Mouse (Mus musculus): ENCODE data around the gene Ogfod3. TPM values are rescaled to one million over a fixed set of nuclear protein-coding genes. Genes with fewer than 3 reads are reported as not detected.

The Ogfod3 gene
- total and polyA plus RNA-seq, 3 experiments, result 12.3 to 12.7 TPM; not detected in 1

Other genes with a start within 250 kb of the Ogfod3 start
- 81.3 and 83.2 TPM in 2 replicates for gene Csnk1d, start 213.4 kb downstream of the Ogfod3 start, total RNA-seq (2012; rRNA removed)
- gene Csnk1d, start 213.4 kb downstream of the Ogfod3 start, polyA plus RNA-seq (2012; ENCODE audit: insufficient read depth in 1 of 2, insufficient read length in 2 of 2, low read depth in 1 of 2, low replicate concordance in 2 of 2, missing spikeins in 1 of 2), result 100 to 1,000 TPM; 121 to 329 TPM
- gene Cd7, start 165.3 kb downstream of the Ogfod3 start, total RNA-seq (2012; rRNA removed), result 0.39 and 0.58 TPM in 2 replicates
- gene Cd7, start 165.3 kb downstream of the Ogfod3 start, polyA plus RNA-seq (2012; ENCODE audit: insufficient read depth in 1 of 2, insufficient read length in 2 of 2, low read depth in 1 of 2, low replicate concordance in 2 of 2, missing spikeins in 1 of 2), result under 1 TPM in 1 of 2 experiments, not detected in 1; 0.33 TPM
- gene Sectm1b, start 141.1 kb downstream of the Ogfod3 start, total RNA-seq (2012; rRNA removed), result not detected in 2 replicates
- under 1 TPM in 1 of 2 experiments, not detected in 1; 0.14 TPM for gene Sectm1b, start 141.1 kb downstream of the Ogfod3 start, polyA plus RNA-seq (2012; ENCODE audit: insufficient read depth in 1 of 2, insufficient read length in 2 of 2, low read depth in 1 of 2, low replicate concordance in 2 of 2, missing spikeins in 1 of 2)
- 19.8 and 22.0 TPM in 2 replicates for gene Sectm1a, start 123.5 kb downstream of the Ogfod3 start, total RNA-seq (2012; rRNA removed)
- 10 to 100 TPM in 1 of 2 experiments, not detected in 1; 22.3 TPM for gene Sectm1a, start 123.5 kb downstream of the Ogfod3 start, polyA plus RNA-seq (2012; ENCODE audit: insufficient read depth in 1 of 2, insufficient read length in 2 of 2, low read depth in 1 of 2, low replicate concordance in 2 of 2, missing spikeins in 1 of 2)
- 44.7 and 45.7 TPM in 2 replicates for gene Tex19.2, start 86.0 kb downstream of the Ogfod3 start, total RNA-seq (2012; rRNA removed)
- gene Tex19.2, start 86.0 kb downstream of the Ogfod3 start, polyA plus RNA-seq (2012; ENCODE audit: insufficient read depth in 1 of 2, insufficient read length in 2 of 2, low read depth in 1 of 2, low replicate concordance in 2 of 2, missing spikeins in 1 of 2), result 10 to 100 TPM in 1 of 2 experiments, not detected in 1; 34.5 TPM
- 0.19 and 0.62 TPM in 2 replicates for gene Tex19.1, start 58.6 kb downstream of the Ogfod3 start, total RNA-seq (2012; rRNA removed)
- gene Tex19.1, start 58.6 kb downstream of the Ogfod3 start, polyA plus RNA-seq (2012; ENCODE audit: insufficient read depth in 1 of 2, insufficient read length in 2 of 2, low read depth in 1 of 2, low replicate concordance in 2 of 2, missing spikeins in 1 of 2), result under 1 TPM in 1 of 2 experiments, not detected in 1; 0.10 TPM
- not detected in 2 replicates for gene Uts2r, start 44.4 kb downstream of the Ogfod3 start, total RNA-seq (2012; rRNA removed)
- gene Uts2r, start 44.4 kb downstream of the Ogfod3 start, polyA plus RNA-seq (2012; ENCODE audit: insufficient read depth in 1 of 2, insufficient read length in 2 of 2, low read depth in 1 of 2, low replicate concordance in 2 of 2, missing spikeins in 1 of 2), result not detected
- 6.4 and 7.1 TPM in 2 replicates for gene Hexdc, start 278 bp downstream of the Ogfod3 start, total RNA-seq (2012; rRNA removed)
- 1 to 10 TPM in 1 of 2 experiments, not detected in 1; 9.0 TPM for gene Hexdc, start 278 bp downstream of the Ogfod3 start, polyA plus RNA-seq (2012; ENCODE audit: insufficient read depth in 1 of 2, insufficient read length in 2 of 2, low read depth in 1 of 2, low replicate concordance in 2 of 2, missing spikeins in 1 of 2)
- 42.5 and 46.1 TPM in 2 replicates for gene Cybc1, start 24.6 kb upstream of the Ogfod3 start, total RNA-seq (2012; rRNA removed)
- gene Cybc1, start 24.6 kb upstream of the Ogfod3 start, polyA plus RNA-seq (2012; ENCODE audit: insufficient read depth in 1 of 2, insufficient read length in 2 of 2, low read depth in 1 of 2, low replicate concordance in 2 of 2, missing spikeins in 1 of 2), result 10 to 100 TPM in 1 of 2 experiments, not detected in 1; 43.6 TPM
- gene Narf, start 32.5 kb upstream of the Ogfod3 start, total RNA-seq (2012; rRNA removed), result 31.9 and 45.3 TPM in 2 replicates
- 10 to 100 TPM in 1 of 2 experiments, not detected in 1; 44.9 TPM for gene Narf, start 32.5 kb upstream of the Ogfod3 start, polyA plus RNA-seq (2012; ENCODE audit: insufficient read depth in 1 of 2, insufficient read length in 2 of 2, low read depth in 1 of 2, low replicate concordance in 2 of 2, missing spikeins in 1 of 2)
- gene Foxk2, start 55.3 kb upstream of the Ogfod3 start, total RNA-seq (2012; rRNA removed), result 59.6 and 64.5 TPM in 2 replicates
- 100 to 1,000 TPM in 1 of 2 experiments, 10 to 100 TPM in 1; 68.0 to 317 TPM for gene Foxk2, start 55.3 kb upstream of the Ogfod3 start, polyA plus RNA-seq (2012; ENCODE audit: insufficient read depth in 1 of 2, insufficient read length in 2 of 2, low read depth in 1 of 2, low replicate concordance in 2 of 2, missing spikeins in 1 of 2)
- 41.5 and 41.9 TPM in 2 replicates for gene Wdr45b, start 149.7 kb upstream of the Ogfod3 start, total RNA-seq (2012; rRNA removed)
- gene Wdr45b, start 149.7 kb upstream of the Ogfod3 start, polyA plus RNA-seq (2012; ENCODE audit: insufficient read depth in 1 of 2, insufficient read length in 2 of 2, low read depth in 1 of 2, low replicate concordance in 2 of 2, missing spikeins in 1 of 2), result 10 to 100 TPM in 1 of 2 experiments, not detected in 1; 39.3 TPM
- 0.23 and 0.39 TPM in 2 replicates for gene Rab40b, start 183.5 kb upstream of the Ogfod3 start, total RNA-seq (2012; rRNA removed)
- gene Rab40b, start 183.5 kb upstream of the Ogfod3 start, polyA plus RNA-seq (2012; ENCODE audit: insufficient read depth in 1 of 2, insufficient read length in 2 of 2, low read depth in 1 of 2, low replicate concordance in 2 of 2, missing spikeins in 1 of 2), result not detected
- gene Fn3krp, start 216.7 kb upstream of the Ogfod3 start, total RNA-seq (2012; rRNA removed), result 22.5 and 25.9 TPM in 2 replicates
- 10 to 100 TPM in 1 of 2 experiments, 1 to 10 TPM in 1; 6.8 to 77.1 TPM for gene Fn3krp, start 216.7 kb upstream of the Ogfod3 start, polyA plus RNA-seq (2012; ENCODE audit: insufficient read depth in 1 of 2, insufficient read length in 2 of 2, low read depth in 1 of 2, low replicate concordance in 2 of 2, missing spikeins in 1 of 2)
- gene Fn3k, start 230.2 kb upstream of the Ogfod3 start, total RNA-seq (2012; rRNA removed), result 0.27 TPM in 1 of 2 replicates, not detected in the other
- under 1 TPM in 1 of 2 experiments, not detected in 1; 0.07 TPM for gene Fn3k, start 230.2 kb upstream of the Ogfod3 start, polyA plus RNA-seq (2012; ENCODE audit: insufficient read depth in 1 of 2, insufficient read length in 2 of 2, low read depth in 1 of 2, low replicate concordance in 2 of 2, missing spikeins in 1 of 2)
- 65.3 and 72.3 TPM in 2 replicates for gene Tbcd, start 247.2 kb upstream of the Ogfod3 start, total RNA-seq (2012; rRNA removed)
- 10 to 100 TPM in 1 of 2 experiments, not detected in 1; 50.0 TPM for gene Tbcd, start 247.2 kb upstream of the Ogfod3 start, polyA plus RNA-seq (2012; ENCODE audit: insufficient read depth in 1 of 2, insufficient read length in 2 of 2, low read depth in 1 of 2, low replicate concordance in 2 of 2, missing spikeins in 1 of 2)